Mouse (Mus musculus): ENCODE data around the gene Dstn.

GRCm38 (mm10) chr2:143933516-143933915 is 18.4 kb downstream of the Dstn start:
- no peak for TF ChIP-seq CTCF (IDR thresholded peaks at IDR 0.05; ENCODE audit: borderline replicate concordance, insufficient read depth, low read depth, low read length)
- no peak for TF ChIP-seq POLR2A (IDR thresholded peaks at IDR 0.05; ENCODE audit: borderline replicate concordance, insufficient read depth, low read length)
